Mouse (Mus musculus) olfactory bulb, adult 2 months (tissue): ENCODE measurements at regions not wholly inside any gene's neighbourhood (a gene's known extent, or its start where the extent isn't known, plus 50 kb on each side); places are given as distances from the start of the nearest gene placed in this dataset.

Experiments used
- CTCF ChIP-seq: fragments of 200-500 bp; IDR thresholded peaks from 2 replicates; pipeline ENCODE4 v1.5.1; 2012; ENCODE audit warnings: low read depth, mild to moderate bottlenecking, low read length, moderate library complexity; ENCODE audit not compliant: insufficient read depth
- POLR2A ChIP-seq: fragments of 200-500 bp; IDR thresholded peaks from 2 replicates; pipeline ENCODE4 v1.6.1; 2012; ENCODE audit warnings: mild to moderate bottlenecking, low read depth, low read length, moderate library complexity; ENCODE audit not compliant: insufficient read depth

- TF ChIP-seq CTCF (no peak), POLR2A (no peak)
These were observed 111.9 kb downstream of the Mn1 start for GRCm38 (mm10) chr5:111529096-111529495.
